Mouse (Mus musculus) gastrocnemius, postnatal 4 days (tissue): ENCODE measurements at regions not wholly inside any gene's neighbourhood (a gene's known extent, or its start where the extent isn't known, plus 50 kb on each side); places are given as distances from the start of the nearest gene placed in this dataset.
A peak's percentile ranks its signal among the peaks of the same experiment; 100 is the strongest.

Experiments
- DNase-seq, 2 experiments: peaks; one replicate each; pipeline ENCODE4 v3.0.0; 2021 to 2022; ENCODE audit warnings: low spot score in 2 of 2, mixed read lengths in 2 of 2

- DNase-seq, result no peak
Measured at GRCm38 (mm10) chr8:26836552-26836951, 140.6 kb upstream of the Zfp703 start.

GRCm38 (mm10) chr8:26840286-26840685, 136.8 kb upstream of the Zfp703 start:
- no peak for DNase-seq

- DNase-seq, result no peak
Measured at GRCm38 (mm10) chr8:26840745-26841680, 136.1 kb upstream of the Zfp703 start.

- no peak for DNase-seq
Measured at GRCm38 (mm10) chr8:26843714-26844113, 133.4 kb upstream of the Zfp703 start.

- no peak for DNase-seq
Measured at GRCm38 (mm10) chr8:26844132-26844808, 132.9 kb upstream of the Zfp703 start.

- no peak for DNase-seq
Measured at GRCm38 (mm10) chr8:26844809-26845143, 132.3 kb upstream of the Zfp703 start.

GRCm38 (mm10) chr8:26845481-26846194, 131.5 kb upstream of the Zfp703 start:
- no peak for DNase-seq

GRCm38 (mm10) chr8:26847009-26847408, 130.1 kb upstream of the Zfp703 start:
- DNase-seq, result no peak

GRCm38 (mm10) chr8:26848098-26848772, 128.9 kb upstream of the Zfp703 start:
- peak in 1 of 2 experiments; percentile 36 for DNase-seq

GRCm38 (mm10) chr8:26848955-26849684, 128.0 kb upstream of the Zfp703 start:
- no peak for DNase-seq

GRCm38 (mm10) chr8:26851871-26852800, 125.0 kb upstream of the Zfp703 start:
- no peak for DNase-seq

GRCm38 (mm10) chr8:26852921-26853320, 124.2 kb upstream of the Zfp703 start:
- no peak for DNase-seq

GRCm38 (mm10) chr8:26854557-26855238, 122.4 kb upstream of the Zfp703 start:
- DNase-seq, result no peak

GRCm38 (mm10) chr8:26855256-26855655, 121.9 kb upstream of the Zfp703 start:
- DNase-seq, result no peak

GRCm38 (mm10) chr8:26864571-26864970, 112.6 kb upstream of the Zfp703 start:
- no peak for DNase-seq

- no peak for DNase-seq
Measured at GRCm38 (mm10) chr8:26864971-26865370, 112.2 kb upstream of the Zfp703 start.

GRCm38 (mm10) chr8:26868101-26868848, 108.8 kb upstream of the Zfp703 start:
- no peak for DNase-seq

- no peak for DNase-seq
Measured at GRCm38 (mm10) chr8:26868849-26869110, 108.3 kb upstream of the Zfp703 start.
